Mouse (Mus musculus) G1E (cell line): ENCODE measurements around the gene Grem2.

ENCODE experiments used
- CTCF ChIP-seq: IDR thresholded peaks from 2 replicates; pipeline ENCODE4 v1.5.1; 2012; ENCODE audit warnings: low read depth, low read length, inconsistent platforms, mixed read lengths
- GATA1 ChIP-seq: IDR thresholded peaks from 2 replicates; pipeline ENCODE4 v1.6.1; 2012; ENCODE audit warnings: borderline replicate concordance, low read length, inconsistent platforms, mixed read lengths
- GATA2 ChIP-seq: IDR thresholded peaks from 2 replicates; pipeline ENCODE4 v1.6.1; 2012; ENCODE audit warnings: low read depth, low read length, inconsistent platforms, borderline replicate concordance
- POLR2AphosphoS5 ChIP-seq: IDR thresholded peaks from 2 replicates; pipeline ENCODE4 v1.6.1; 2012; ENCODE audit warnings: low read depth, low read length, inconsistent platforms; ENCODE audit not compliant: insufficient replicate concordance
- TAL1 ChIP-seq: conservative IDR thresholded peaks from 2 replicates; pipeline ENCODE4 v1.6.1; 2012; ENCODE audit warnings: low read depth, low read length, inconsistent platforms, mixed read lengths

DNA sequence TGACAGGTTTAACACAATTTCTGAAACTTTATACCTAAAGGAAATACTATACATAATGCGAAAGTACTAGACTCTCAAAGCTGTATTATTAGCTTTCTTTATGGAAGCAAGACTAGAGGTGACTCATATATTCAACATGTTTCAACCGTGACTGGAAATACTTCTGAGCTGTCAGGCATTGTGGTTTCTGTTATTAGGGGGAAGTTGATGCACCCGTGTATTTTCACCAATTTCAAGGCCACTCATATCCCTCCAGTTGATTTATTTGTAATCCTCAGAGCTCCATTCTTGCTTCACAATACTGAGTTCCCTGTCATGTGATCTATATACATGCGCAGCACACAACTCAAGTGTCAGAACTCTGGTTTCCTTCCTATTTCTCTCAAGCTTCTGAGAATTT, 46.4 kb downstream of the Grem2 start:
- TF ChIP-seq CTCF (no peak), TAL1 (no peak), GATA1 (no peak), POLR2AphosphoS5 (no peak), GATA2 (no peak)
